Mouse (Mus musculus): Measurements from ENCODE around the gene Akr1d1.

Gene Akr1d1

DNA sequence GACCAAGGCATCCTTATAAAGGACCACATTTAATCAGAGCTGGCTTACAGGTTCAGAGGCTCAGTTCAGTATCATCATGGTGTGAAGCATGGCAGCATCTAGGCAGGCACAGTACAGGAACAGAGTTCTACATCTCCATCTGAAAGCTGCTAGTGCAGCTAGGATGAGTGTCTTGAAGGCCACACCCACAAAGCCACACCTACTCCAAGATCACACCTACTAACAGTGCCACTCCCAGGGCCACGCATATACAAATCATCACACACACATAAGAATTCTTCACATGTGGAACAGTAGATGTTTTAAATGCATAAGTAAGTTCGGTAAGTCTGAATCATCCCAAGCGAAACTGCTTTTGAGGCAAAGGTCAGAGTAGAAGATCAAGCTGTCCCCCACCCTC is 33.9 kb downstream of the Akr1d1 start:
- intact Hi-C loops (cut with DNase I) = no loop called here

GRCm38 (mm10) chr6:37567363-37567762 is 37.4 kb downstream of the Akr1d1 start:
- intact Hi-C loops (cut with DNase I) = no loop called here

DNA sequence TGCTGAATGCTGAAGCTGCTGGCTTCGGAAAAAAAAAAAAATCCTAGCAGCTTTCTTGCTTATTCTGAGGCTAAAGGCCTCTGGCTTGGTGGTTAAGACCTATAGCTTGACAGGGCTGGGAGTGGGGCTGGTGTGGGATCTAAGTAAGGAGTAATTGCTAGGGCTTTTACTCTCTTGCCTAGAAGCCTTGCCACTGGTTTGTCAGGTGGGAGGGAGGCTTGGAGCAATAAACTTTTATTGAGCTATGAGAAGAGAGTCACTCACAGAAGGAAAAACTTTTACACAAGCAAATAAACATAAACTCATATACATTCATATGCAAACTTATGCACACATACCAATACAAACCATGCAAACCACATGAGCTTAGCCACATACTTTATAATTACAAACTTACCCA is 42.0 kb downstream of the Akr1d1 start:
- intact Hi-C loops (cut with DNase I) = no loop called here

DNA sequence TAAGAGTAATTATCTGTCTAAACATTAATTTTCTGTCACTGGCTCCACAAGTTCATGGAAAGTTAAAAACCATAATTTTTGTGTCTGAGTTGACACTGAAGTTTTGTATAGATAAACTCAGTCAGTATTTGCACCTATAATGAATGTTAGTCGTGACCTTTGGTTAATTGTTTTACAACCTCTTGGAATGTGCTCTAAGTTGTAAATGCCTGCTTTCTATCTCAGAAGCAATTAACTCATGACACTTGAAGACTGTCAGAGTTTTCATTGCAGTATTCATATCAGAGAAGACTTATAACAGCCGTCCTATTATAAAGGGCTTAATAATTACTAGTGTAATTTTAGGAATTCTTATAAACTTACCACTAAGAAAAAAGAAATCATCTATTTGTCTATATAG is 43.0 kb downstream of the Akr1d1 start:
- intact Hi-C loops (cut with DNase I) = no loop called here

GRCm38 (mm10) chr6:37580476-37580875 is 50.5 kb downstream of the Akr1d1 start:
- intact Hi-C loops (cut with DNase I) = no loop called here

DNA sequence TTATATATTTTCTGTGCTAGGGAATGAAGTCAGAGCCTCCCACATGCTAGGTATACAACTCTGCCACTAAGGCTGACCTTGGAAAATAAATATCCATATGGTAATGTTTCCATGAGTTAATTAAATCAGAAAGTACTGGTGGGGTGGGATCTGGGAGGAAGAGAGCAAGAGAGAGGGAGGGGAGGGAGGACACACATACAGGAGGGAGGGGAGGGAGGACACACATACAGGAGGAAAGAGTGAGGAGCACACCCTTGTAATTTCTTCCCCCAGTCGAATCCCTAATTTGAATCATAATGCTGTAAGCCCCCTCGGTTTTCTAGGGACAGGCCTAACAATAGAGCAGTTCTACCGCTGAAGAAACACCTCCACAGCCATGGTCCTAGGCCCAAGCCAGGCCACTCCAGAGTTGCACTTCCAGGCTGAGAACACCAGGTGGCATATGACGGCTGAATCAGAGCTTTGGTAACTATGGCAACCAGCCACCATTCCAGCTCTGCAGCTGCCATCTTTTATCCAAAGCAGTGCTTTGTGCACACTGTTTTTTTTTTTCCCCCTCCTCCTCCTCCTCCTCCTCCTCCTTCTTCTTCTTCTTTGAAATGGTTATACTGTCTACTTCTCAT is 59.5 kb downstream of the Akr1d1 start:
- intact Hi-C loops (cut with DNase I) = loop anchor here (2.0 to 5.0 kb wide), 2 partner anchors 418 to 477 kb away; no protein-coding TSS in a partner anchor

- intact Hi-C loops (cut with DNase I) = loop anchor here (10.0 kb wide), 1 partner anchor 284 kb away; the partner anchor contains the start of gene Trim24
Measured at GRCm38 (mm10) chr6:37590800-37591199, 60.8 kb downstream of the Akr1d1 start.

- intact Hi-C loops (cut with DNase I) = loop anchor here (10.0 kb wide), 1 partner anchor 282 kb away; the partner anchor contains the start of gene Trim24
Measured at GRCm38 (mm10) chr6:37592101-37593032, 62.4 kb downstream of the Akr1d1 start.

- intact Hi-C loops (cut with DNase I) = loop anchor here (10.0 kb wide), 1 partner anchor 282 kb away; the partner anchor contains the start of gene Trim24
Measured at GRCm38 (mm10) chr6:37593033-37593374, 63.0 kb downstream of the Akr1d1 start.

DNA sequence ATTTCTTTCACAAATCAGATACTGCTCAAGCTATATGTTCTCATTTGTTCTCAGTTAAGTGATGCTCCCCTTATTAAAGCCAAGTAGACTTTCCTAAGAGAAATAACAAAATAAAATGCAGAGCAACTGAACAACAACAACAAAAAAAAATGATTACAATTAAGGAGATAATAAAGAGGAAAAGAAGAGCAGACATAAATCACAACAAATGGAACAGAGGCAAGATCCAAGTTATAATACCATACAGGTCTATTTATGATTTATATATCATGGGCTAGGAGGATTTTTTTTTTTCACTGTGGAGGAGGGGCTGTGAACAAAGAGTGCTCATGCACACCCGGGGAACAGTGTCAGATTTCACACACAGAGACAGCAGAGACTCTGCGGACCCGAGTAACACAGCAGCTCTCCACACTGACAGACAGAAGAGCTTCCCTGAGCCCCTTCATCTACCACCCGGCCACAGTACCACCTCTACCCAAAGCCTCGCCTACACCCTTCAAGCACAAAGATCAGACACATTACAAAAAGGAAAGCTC is 63.6 kb downstream of the Akr1d1 start:
- intact Hi-C loops (cut with DNase I) = loop anchor here (10.0 kb wide), 1 partner anchor 281 kb away; the partner anchor contains the start of gene Trim24

- intact Hi-C loops (cut with DNase I) = loop anchor here (10.0 kb wide), 1 partner anchor 278 kb away; the partner anchor contains the start of gene Trim24
Measured at GRCm38 (mm10) chr6:37597088-37597487, 67.1 kb downstream of the Akr1d1 start.

GRCm38 (mm10) chr6:37598033-37598432 is 68.1 kb downstream of the Akr1d1 start:
- intact Hi-C loops (cut with DNase I) = loop anchor here (10.0 kb wide), 1 partner anchor 277 kb away; the partner anchor contains the start of gene Trim24

- intact Hi-C loops (cut with DNase I) = loop anchor here (5.0 kb wide), 1 partner anchor 131 kb away; no protein-coding TSS in a partner anchor
Measured at GRCm38 (mm10) chr6:37600976-37601498, 71.1 kb downstream of the Akr1d1 start.

- intact Hi-C loops (cut with DNase I) = loop anchor here (5.0 kb wide), 1 partner anchor 129 kb away; no protein-coding TSS in a partner anchor
Measured at GRCm38 (mm10) chr6:37602857-37603765, 73.1 kb downstream of the Akr1d1 start.

GRCm38 (mm10) chr6:37604178-37604883 is 74.4 kb downstream of the Akr1d1 start:
- intact Hi-C loops (cut with DNase I) = loop anchor here (5.0 kb wide), 1 partner anchor 128 kb away; no protein-coding TSS in a partner anchor

- intact Hi-C loops (cut with DNase I) = loop anchor here (5.0 kb wide), 1 partner anchor 127 kb away; no protein-coding TSS in a partner anchor
Measured at GRCm38 (mm10) chr6:37604884-37605269, 74.9 kb downstream of the Akr1d1 start.

DNA sequence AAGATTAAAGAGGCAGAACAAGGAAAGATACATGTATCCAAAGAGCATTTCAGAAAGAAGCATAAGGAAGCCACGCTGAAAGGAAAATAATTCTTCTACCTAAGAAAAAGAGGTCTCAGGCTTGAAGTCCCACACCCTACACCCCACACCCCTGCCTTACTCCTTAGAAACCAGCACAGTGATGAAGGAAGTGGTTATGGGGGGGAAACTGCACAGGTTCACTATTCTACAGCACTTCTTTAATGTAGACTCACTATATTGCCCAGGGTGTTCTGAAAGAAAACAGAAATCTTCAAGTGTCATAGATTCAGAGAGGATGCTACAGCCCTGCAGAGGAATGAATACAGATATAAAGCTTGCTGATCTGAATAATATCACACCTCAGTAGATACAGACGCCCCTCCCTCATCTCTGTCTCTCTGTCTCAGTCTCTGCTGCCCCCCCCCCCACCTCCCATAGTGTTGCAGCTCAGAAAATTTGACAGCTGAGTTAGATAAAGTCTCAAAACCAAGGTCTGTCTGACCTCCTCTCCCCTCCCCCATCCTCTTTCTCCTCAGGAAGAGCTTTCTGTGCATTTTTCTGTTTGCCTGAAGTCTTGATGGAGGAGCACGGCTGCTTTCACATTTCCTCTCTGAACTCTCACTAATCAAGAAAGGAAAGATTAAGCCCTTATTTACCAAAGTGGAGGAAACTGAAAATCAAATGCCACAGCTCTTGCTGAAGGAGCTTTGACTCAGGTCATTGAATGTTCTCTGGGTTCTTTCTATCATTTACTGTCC is 77.7 kb downstream of the Akr1d1 start:
- intact Hi-C loops (cut with DNase I) = no loop called here

GRCm38 (mm10) chr6:37612603-37613284 is 82.8 kb downstream of the Akr1d1 start:
- intact Hi-C loops (cut with DNase I) = no loop called here
